Mouse (Mus musculus): ENCODE results near the gene Acadl. TPM values are rescaled to one million over a fixed set of nuclear protein-coding genes. Genes with fewer than 3 reads are reported as not detected.

Gene Acadl
- polyA plus RNA-seq, 1 experiment: 34.1 TPM

- no peaks in the 10 kb centered on the region for H3K4me1 ChIP-seq (ENCODE audit: control insufficient read depth, insufficient read depth, low read length)
- DNase-seq: no peak
- TF ChIP-seq POLR2A (IDR thresholded peaks at IDR 0.05; ENCODE audit: borderline replicate concordance, extremely low read depth, low read depth, low read length): no peak
- no peak for TF ChIP-seq CTCF (IDR thresholded peaks at IDR 0.05; ENCODE audit: insufficient read depth, low read length)
- 59% methylated on average over 9 of the region's 9 CpGs for WGBS
- H3K4me3 ChIP-seq (replicated peaks; ENCODE audit: extremely low read depth, low read depth, low read length): no peak overlapping the region
Measured at GRCm38 (mm10) chr1:66829400-66830080, 33.5 kb downstream of the Acadl start.

GRCm38 (mm10) chr1:66821966-66822365, 41.1 kb downstream of the Acadl start:
- TF ChIP-seq POLR2A (IDR thresholded peaks at IDR 0.05; ENCODE audit: borderline replicate concordance, extremely low read depth, low read depth, low read length) (no peak), CTCF (IDR thresholded peaks at IDR 0.05; ENCODE audit: insufficient read depth, low read length) (no peak)
- DNase-seq: no peak
- Histone ChIP-seq H3K4me1 (ENCODE audit: control insufficient read depth, insufficient read depth, low read length) (peaks cover 6% of the 10 kb centered on the region), H3K4me3 (replicated peaks; ENCODE audit: extremely low read depth, low read depth, low read length) (no peak overlapping the region)
- 81% methylated on average over 9 of the region's 9 CpGs for WGBS

GRCm38 (mm10) chr1:66820241-66820640, 42.8 kb downstream of the Acadl start:
- DNase-seq: no peak
- Histone ChIP-seq H3K4me3 (replicated peaks; ENCODE audit: extremely low read depth, low read depth, low read length) (no peak overlapping the region), H3K4me1 (ENCODE audit: control insufficient read depth, insufficient read depth, low read length) (peaks cover 6% of the 10 kb centered on the region)
- 33% methylated on average over 7 of the region's 7 CpGs for WGBS
- TF ChIP-seq POLR2A (IDR thresholded peaks at IDR 0.05; ENCODE audit: borderline replicate concordance, extremely low read depth, low read depth, low read length) (no peak), CTCF (IDR thresholded peaks at IDR 0.05; ENCODE audit: insufficient read depth, low read length) (no peak)

GRCm38 (mm10) chr1:66817865-66818315, 45.2 kb downstream of the Acadl start:
- DNase-seq: no peak
- WGBS: under 1% methylated on average over 20 of the region's 20 CpGs
- TF ChIP-seq CTCF (IDR thresholded peaks at IDR 0.05; ENCODE audit: insufficient read depth, low read length) (no peak), POLR2A (IDR thresholded peaks at IDR 0.05; ENCODE audit: borderline replicate concordance, extremely low read depth, low read depth, low read length) (no peak)
- Histone ChIP-seq H3K4me3 (replicated peaks; ENCODE audit: extremely low read depth, low read depth, low read length) (peak overlapping the region; percentile 71), H3K4me1 (ENCODE audit: control insufficient read depth, insufficient read depth, low read length) (peaks cover 9% of the 10 kb centered on the region)

GRCm38 (mm10) chr1:66817453-66817839, 45.6 kb downstream of the Acadl start, which contains the start of gene Kansl1l:
Gene Kansl1l, minus strand, starts transcription at chr1:66817562.
- WGBS: 1% methylated on average over 48 of the region's 56 CpGs
- H3K4me1 ChIP-seq (ENCODE audit: control insufficient read depth, insufficient read depth, low read length): peaks cover 9% of the 10 kb centered on the region
- H3K4me3 ChIP-seq (replicated peaks; ENCODE audit: extremely low read depth, low read depth, low read length): peak within 1 kb of the TSS; percentile 96
- peak; percentile 90 for DNase-seq
- no peak for TF ChIP-seq CTCF (IDR thresholded peaks at IDR 0.05; ENCODE audit: insufficient read depth, low read length)
- TF ChIP-seq POLR2A (IDR thresholded peaks at IDR 0.05; ENCODE audit: borderline replicate concordance, extremely low read depth, low read depth, low read length): peak; percentile 43

- peak; percentile 92 for DNase-seq
- peaks cover 9% of the 10 kb centered on the region for H3K4me1 ChIP-seq (ENCODE audit: control insufficient read depth, insufficient read depth, low read length)
- under 1% methylated on average over 53 of the region's 63 CpGs for WGBS
- TF ChIP-seq CTCF (IDR thresholded peaks at IDR 0.05; ENCODE audit: insufficient read depth, low read length) (no peak), POLR2A (IDR thresholded peaks at IDR 0.05; ENCODE audit: borderline replicate concordance, extremely low read depth, low read depth, low read length) (peak; percentile 56; the same call in 1 of the 2 replicates)
- peak overlapping the region; percentile 96 for H3K4me3 ChIP-seq (replicated peaks; ENCODE audit: extremely low read depth, low read depth, low read length)
Measured at GRCm38 (mm10) chr1:66816837-66817452, 46.1 kb downstream of the Acadl start.

- peak overlapping the region; percentile 96 for H3K4me3 ChIP-seq (replicated peaks; ENCODE audit: extremely low read depth, low read depth, low read length)
- DNase-seq: peak; percentile 65
- no peak for TF ChIP-seq CTCF (IDR thresholded peaks at IDR 0.05; ENCODE audit: insufficient read depth, low read length)
- TF ChIP-seq POLR2A (IDR thresholded peaks at IDR 0.05; ENCODE audit: borderline replicate concordance, extremely low read depth, low read depth, low read length): peak; percentile 24; the same call in 1 of the 2 replicates
- under 1% methylated on average over 39 of the region's 39 CpGs for WGBS
- H3K4me1 ChIP-seq (ENCODE audit: control insufficient read depth, insufficient read depth, low read length): peaks cover 9% of the 10 kb centered on the region
Measured at GRCm38 (mm10) chr1:66815941-66816777, 46.9 kb downstream of the Acadl start.

GRCm38 (mm10) chr1:66814756-66815155, 48.3 kb downstream of the Acadl start:
- Histone ChIP-seq H3K4me1 (ENCODE audit: control insufficient read depth, insufficient read depth, low read length) (peaks cover 9% of the 10 kb centered on the region), H3K4me3 (replicated peaks; ENCODE audit: extremely low read depth, low read depth, low read length) (no peak overlapping the region)
- DNase-seq: no peak
- WGBS: 13% methylated on average over 8 of the region's 8 CpGs
- TF ChIP-seq CTCF (IDR thresholded peaks at IDR 0.05; ENCODE audit: insufficient read depth, low read length): no peak
- TF ChIP-seq POLR2A (IDR thresholded peaks at IDR 0.05; ENCODE audit: borderline replicate concordance, extremely low read depth, low read depth, low read length): no peak

GRCm38 (mm10) chr1:66813191-66813590, 49.9 kb downstream of the Acadl start:
- Histone ChIP-seq H3K4me1 (ENCODE audit: control insufficient read depth, insufficient read depth, low read length) (peaks cover 11% of the 10 kb centered on the region), H3K4me3 (replicated peaks; ENCODE audit: extremely low read depth, low read depth, low read length) (no peak overlapping the region)
- TF ChIP-seq CTCF (IDR thresholded peaks at IDR 0.05; ENCODE audit: insufficient read depth, low read length) (no peak), POLR2A (IDR thresholded peaks at IDR 0.05; ENCODE audit: borderline replicate concordance, extremely low read depth, low read depth, low read length) (no peak)
- no peak for DNase-seq
- WGBS: 70% methylated on average over 1 of the region's 1 CpGs

All from lung, adult 2 months (tissue).